Mouse (Mus musculus): ENCODE measurements around the gene Rhof.

Rhof gene

DNA sequence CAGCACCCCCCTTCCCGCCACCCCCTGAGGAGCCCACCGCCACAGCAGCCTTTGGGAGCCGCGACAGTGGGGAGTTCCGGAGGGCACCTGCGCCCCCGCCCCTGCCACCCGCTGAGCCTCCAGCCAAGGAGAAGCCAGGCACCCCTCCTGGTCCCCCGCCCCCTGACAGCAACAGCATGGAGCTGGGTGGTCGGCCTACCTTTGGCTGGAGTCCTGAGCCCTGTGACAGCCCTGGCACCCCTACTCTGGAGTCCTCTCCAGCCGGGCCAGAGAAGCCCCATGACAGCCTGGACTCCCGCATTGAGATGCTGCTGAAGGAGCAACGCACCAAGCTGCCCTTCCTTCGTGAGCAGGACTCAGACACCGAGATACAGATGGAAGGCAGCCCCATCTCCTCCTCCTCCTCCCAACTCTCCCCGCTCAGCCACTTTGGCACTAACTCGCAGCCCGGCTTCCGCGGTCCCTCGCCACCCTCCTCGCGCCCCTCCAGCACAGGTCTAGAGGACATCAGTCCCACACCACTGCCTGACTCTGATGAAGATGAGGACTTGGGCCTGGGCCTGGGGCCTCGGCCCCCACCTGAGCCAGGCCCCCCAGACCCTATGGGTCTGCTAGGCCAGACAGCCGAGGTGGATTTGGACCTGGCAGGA, 15.7 kb upstream of the Rhof start:
- no peak for DNase-seq (ENCODE audit: low spot score in 2 of 2)

DNA sequence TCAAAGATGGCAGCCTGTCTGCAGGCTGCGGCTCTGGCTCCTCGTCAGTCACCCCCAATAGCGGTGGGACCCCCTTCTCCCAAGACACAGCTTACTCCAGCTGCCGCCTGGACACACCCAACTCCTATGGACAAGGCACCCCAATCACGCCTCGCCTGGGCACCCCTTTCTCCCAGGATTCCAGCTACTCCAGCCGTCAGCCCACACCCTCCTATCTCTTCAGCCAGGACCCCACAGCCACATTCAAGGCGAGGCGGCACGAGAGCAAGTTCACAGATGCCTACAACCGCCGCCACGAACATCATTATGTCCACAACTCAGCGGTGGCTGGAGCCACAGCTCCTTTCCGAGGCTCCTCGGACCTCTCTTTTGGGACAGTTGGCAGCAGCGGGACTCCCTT, 15.1 kb upstream of the Rhof start:
- DNase-seq (ENCODE audit: low spot score in 2 of 2): no peak

DNA sequence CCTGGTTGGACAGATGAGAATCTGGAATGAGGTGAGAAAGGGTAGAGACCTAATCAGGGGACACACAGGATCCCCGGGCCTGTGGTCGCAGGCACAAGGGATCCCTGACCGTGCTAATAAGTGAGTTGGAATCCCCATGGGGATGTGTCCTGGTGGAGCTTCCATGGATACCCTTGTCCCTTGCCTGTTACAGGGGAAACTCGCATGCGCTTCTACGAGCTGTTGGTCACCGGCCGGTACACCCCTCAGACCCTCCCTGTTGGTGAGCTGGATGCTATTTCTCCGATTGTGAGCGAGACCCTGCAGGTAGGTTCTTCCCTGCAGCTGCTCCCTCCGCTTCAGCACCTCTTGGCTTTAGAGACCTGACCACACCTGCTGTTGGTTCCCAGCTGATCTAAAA, 13.9 kb upstream of the Rhof start:
- no peak for DNase-seq (ENCODE audit: low spot score in 2 of 2)

DNA sequence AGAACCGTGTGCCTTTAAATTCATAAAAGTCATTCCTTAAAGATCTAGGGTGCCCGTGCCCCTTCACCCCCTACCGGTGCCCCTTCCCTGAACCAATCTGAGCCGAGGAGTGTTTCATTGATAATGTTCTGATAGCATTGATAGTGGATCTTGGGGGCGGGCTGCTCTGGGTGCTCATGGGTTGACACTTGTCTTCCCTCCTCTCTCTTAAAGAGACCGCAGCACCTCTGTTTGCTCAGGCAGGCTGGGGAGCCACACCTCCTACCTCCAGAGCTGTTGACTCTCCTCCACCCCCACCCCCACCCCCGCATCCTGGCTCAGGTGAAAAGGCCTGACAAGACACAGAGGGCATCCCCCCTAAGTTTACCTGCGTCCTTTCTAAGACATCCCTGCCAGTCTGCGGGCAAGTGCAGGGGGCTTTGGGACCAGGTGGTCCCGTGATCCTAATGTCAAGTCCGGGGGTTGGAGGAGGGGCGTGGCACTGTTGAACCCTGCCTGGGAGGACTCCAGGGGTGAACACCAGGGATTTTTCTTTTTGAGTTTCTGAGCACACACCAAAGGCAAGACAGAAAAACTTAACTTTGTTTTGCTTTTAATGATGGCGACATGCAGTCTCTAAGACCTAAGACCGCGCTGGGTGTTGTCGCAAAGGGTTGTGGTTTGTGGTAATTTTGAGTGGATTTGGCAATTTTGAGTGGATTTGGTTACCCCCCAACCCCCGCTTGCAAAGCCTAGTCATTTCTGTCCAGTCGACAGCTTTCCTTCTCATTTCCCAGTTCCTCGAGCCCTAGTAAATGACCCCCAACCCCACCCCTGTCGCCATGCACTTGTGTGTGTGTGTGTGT, 12.5 kb upstream of the Rhof start:
- peak in 1 of 2 experiments; percentile 10 for DNase-seq (ENCODE audit: low spot score in 2 of 2)

DNA sequence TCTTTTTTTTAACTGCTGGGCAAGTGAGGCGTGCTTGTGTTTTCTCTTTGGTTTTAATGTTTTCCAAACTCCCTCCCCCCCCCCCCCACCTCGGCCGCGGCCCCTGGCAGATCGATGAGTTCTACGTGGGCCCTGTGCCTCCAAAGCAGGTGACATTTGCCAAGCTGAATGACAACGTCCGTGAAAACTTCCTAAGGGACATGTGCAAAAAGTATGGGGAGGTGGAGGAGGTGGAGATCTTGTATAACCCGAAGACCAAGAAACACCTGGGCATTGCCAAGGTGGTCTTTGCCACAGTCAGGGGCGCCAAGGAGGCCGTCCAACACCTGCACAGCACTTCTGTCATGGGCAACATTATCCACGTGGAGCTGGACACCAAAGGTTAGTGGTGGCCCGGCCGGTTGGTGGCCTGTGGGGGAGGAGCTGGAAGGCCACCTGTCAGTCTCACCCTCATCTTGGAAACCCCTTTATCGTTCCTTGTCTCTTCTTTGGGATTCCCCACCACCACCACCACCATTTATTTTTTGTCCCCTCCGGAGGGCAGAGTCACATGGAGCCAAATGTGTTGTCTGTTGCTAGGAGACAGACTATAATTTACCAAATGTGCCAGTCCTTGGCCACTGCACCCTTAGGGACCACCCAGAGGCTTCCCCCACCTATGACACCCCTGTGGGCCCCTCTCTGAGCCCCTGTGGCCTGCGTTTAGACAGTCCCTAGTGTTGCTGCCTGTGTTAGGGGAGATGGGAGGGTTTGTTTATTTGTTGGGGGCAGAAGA, 11.7 kb upstream of the Rhof start:
- no peak for DNase-seq (ENCODE audit: low spot score in 2 of 2)

- no peak for DNase-seq (ENCODE audit: low spot score in 2 of 2)
These were observed 10.9 kb upstream of the Rhof start for GRCm38 (mm10) chr5:123143251-123143970.

DNA sequence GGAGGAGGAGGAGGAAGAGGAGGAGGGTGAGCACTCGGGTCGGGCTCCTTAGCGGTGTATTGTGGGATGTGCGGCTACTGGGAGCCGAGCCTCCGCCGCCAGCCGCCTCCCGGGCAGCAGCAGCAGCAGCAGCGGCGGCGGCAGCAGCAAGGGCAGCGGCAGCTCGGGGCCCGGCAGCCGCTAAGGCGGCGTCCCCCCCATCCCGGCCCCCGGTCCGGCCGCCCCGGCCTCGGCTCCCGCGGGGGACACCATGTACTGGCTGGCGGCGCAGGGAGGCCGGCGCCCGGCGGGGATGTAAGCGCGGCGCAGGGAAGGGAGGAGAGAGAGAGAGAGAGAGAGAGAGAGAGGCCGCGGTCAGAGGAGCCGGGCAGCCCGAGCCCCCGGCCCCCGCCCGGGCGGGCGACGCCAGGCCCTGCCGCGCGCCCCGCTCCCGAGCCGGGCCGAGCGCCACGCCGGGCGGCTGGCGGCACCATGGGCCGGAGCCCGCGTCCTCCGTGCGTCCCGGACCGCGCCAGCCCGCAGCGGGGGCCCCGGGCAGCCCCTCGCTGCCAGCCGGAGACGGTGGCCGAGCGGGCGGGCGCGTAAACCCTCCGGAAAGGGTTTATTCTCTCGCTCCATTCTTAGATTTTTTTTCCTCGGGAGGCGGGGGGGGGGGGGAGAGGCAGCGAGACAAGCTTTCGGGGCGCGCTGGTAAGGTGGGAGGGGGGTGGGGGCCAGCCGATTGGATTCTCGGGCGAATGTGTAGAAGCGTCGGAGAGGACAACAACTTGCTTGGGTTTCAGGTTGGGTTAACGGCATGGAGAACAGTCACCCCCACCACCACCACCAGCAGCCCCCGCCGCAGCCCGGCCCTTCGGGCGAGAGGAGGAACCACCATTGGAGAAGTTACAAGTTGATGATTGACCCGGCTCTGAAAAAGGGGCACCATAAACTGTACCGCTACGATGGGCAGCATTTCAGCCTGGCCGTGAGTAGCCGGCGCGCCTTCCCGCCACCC, 10.0 kb upstream of the Rhof start, which contains the start of gene Setd1b:
Gene Setd1b, plus strand, starts transcription at position 33 of the 997 bp plus-strand sequence.
- peak in 1 of 2 experiments; percentile 44 for DNase-seq (ENCODE audit: low spot score in 2 of 2)

GRCm38 (mm10) chr5:123141555-123142160, 9.2 kb upstream of the Rhof start:
- DNase-seq (ENCODE audit: low spot score in 2 of 2): peak in 1 of 2 experiments; percentile 42

- DNase-seq (ENCODE audit: low spot score in 2 of 2): peak; percentile 90 to 92
These were observed 8.4 kb upstream of the Rhof start for GRCm38 (mm10) chr5:123140694-123141554.

DNA sequence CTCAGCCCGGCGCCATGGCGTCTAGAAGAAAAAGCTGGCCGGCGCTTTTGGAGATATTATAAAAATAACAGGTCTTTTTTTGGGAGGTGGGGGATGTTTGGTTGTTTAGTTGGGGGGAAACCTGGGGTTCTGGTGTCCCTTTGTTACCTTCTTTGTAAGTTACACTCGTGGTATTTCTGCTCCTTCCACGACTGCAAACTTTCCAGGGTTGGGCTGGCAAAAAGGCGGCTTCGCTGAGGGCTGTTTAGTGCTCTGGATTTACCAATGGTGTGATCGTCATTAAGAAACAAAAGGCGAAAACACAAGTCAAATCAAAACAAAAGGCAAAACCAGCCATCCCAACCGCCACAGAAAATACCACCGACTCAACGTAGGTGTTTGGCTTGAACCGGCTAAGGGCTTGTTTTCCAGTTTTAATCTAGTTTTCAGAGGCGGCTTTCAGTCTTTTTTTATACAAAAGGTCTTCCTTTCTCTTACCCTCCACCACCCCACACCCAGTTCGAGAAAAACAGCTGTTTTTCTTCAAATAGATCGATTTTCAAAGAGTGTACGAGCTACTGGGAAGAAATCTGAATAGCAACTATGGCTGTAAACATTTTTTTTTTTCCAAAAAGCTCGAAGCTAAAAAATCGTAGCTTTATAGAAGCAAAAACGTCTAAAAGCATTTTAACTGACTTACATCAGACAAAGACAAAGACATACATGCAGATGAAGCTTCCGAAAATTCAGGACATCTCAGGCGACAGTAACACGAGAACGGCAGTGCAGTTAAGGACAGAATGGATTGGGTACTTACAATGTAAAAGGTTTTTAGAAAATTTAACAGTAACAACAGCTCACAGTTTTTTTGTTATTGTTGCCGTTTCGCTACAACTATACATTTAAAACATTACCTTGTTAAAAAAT, 7.5 kb upstream of the Rhof start:
- peak in 1 of 2 experiments; percentile 21 for DNase-seq (ENCODE audit: low spot score in 2 of 2)

GRCm38 (mm10) chr5:123138953-123139721, 6.6 kb upstream of the Rhof start:
- DNase-seq (ENCODE audit: low spot score in 2 of 2): peak; percentile 78 to 89

- DNase-seq (ENCODE audit: low spot score in 2 of 2): peak; percentile 74 to 79
These were observed 5.9 kb upstream of the Rhof start for GRCm38 (mm10) chr5:123138230-123138911.

GRCm38 (mm10) chr5:123137910-123138229, 5.4 kb upstream of the Rhof start:
- DNase-seq (ENCODE audit: low spot score in 2 of 2): no peak

DNA sequence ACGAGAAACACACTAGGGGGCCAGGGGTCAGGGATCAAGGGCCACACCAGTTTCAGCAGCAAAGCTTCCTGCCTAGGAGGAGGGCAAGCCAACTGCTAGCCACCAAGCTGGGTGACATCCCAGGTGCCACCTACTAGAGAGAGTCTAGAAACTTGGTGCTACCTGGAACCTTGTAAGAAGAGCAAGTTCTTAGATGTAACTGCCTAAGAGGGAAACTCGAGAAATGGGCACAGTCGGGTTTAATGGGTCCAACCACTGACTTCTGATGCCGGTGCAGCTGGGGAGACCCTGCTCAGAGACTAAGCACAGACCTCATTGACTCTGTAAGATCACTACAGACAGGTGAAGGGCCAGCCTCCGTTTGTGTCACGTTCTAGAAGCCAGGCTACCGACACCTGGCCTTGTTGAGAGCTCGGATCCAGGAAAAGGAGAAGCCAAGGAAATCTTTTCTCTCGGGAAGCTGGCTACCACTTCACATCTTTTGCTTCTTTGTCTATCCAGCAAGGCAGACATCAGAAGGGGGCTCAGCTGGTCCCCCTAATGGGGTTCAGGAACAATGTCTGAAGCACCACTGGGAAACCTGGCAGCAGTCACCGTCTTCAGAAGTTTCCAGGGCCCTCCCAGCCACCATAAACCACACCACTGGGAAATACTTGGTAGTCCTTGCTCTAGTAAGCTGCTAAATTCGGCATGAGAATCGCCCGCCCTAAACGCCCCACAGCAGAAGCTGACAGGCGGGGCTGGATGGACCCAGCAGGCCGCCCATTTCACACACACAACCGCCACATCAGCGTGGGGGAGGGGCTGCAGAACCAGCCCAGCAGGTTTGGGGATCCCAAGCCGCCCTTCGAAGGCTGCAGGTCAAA, 4.8 kb upstream of the Rhof start:
- peak; percentile 95 for DNase-seq (ENCODE audit: low spot score in 2 of 2)

DNA sequence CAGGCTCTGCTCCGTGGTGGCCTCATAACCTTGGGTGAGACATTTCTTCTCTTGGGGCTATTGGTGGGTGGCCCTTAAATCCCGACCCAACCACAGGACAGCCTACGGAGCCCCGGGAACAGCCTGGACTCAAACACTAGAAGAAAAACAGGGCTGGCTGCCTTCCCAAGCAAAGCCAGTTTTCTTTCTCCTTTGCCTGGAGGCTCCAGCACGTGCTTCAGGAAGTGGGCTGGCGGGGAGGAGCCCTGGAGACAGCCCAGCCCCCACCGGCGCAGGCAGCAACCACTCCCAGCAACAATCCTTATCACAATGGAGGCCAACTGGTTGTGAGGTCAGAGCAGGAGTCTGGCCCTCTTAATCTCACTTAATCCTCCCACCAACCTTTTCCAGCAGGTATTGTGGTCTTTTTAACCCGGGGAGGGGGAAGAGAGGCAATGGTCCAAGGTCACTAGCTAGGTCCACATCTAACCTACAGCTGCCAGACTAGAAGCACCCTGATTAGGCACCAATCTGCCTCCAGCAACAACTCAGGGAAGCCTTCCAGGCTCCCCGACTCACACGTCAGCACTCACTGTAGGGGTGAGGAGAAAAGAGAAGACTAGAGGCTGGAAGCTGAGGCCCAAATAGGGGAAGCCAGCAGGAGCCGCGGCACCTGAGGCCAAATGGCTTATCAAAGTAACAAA, 4.0 kb upstream of the Rhof start:
- peak; percentile 88 to 96 for DNase-seq (ENCODE audit: low spot score in 2 of 2)

Measured in urinary bladder, postnatal 36 days (tissue).